Mouse (Mus musculus) ovary, adult 18-20 months (tissue): Measurements from ENCODE around the gene Bri3bp.
"Not testable (repeated sequence)": the region's sequence is repeated elsewhere in the genome, so short reads cannot be mapped to it uniquely, and the experiment has no call there.

ENCODE experiments used
- DNase-seq: peaks from one replicate; pipeline ENCODE4 v3.0.0; 2022; ENCODE audit warnings: low spot score, mixed read lengths

Gene Bri3bp

DNA sequence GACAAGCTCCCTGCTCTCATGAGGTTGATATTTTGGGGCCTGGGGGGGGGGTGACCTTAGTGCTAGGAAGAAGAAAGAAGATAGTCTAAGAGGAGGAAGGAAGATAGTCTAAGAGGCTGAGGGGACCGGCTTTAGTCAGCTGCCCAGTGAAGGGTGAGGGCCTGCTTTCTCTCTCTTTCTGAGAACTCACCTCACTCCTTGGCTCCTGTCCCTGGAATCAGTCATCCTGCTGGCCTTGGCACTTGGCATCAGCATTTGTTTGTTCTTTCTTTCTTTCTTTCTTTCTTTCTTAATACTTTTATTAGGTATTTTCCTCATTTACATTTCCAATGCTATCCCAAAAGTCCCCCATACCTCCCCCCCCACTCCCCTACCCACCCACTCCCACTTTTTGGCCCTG lies 44.7 kb downstream of the Bri3bp start:
- DNase-seq: no peak

- DNase-seq: no peak
Observed at GRCm38 (mm10) chr5:125487375-125488115, 46.2 kb downstream of the Bri3bp start.

GRCm38 (mm10) chr5:125488116-125488455 lies 46.7 kb downstream of the Bri3bp start:
- no peak for DNase-seq

GRCm38 (mm10) chr5:125488953-125489352 lies 47.6 kb downstream of the Bri3bp start:
- not testable (repeated sequence) for DNase-seq

- DNase-seq: no peak
Observed at GRCm38 (mm10) chr5:125491107-125491506, 49.7 kb downstream of the Bri3bp start.

DNA sequence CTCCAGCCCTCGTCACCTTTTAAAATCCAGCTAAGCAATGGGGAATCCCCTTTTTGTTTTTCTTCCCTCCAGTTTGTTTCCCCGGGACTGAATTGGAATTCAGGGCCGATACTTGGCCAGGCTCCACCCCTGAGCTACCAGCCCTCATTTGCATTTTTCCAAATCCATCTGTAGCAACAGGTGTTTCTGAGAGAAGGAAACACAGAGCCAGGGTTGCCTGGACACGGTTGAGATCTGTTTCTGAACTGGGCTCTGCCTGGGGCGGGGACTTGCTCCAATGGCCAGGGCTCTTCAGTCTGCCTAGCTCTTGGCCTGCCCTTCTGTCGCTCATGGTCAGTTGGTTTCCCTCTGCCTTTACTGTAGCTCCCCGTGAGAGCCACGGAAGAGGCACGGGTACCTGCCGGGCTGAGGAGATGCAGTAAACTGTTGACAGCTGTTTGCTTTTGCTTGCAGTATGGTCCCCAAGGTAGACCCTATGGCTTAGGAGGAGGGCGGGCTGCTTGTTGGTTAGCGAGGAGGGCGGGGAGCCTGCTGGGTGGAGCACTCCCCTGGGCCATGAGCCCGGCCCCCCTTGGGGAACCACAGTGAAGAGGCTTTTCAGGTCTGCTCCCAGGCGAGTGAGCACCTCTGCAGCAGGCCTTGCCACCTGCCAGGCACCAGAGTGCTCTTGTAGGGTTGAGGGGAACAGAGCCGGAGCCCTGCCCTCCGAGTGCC lies 51.2 kb downstream of the Bri3bp start:
- no peak for DNase-seq

DNA sequence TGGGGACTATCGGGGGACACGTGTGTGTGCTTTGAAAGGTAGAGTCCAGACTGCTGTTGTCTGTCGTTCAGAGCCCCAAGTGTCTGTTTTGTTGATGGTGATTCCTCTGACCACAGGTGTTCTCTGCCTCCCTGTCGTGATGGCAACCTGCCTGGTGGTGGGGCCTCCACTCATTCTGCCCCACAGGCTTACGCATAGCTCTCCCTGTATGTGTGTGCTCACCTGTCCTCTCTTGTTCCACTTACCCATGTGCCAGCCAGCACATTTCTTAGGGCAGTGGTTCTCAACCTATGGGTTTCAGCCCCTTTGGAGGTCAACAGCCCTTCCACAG lies 51.7 kb downstream of the Bri3bp start:
- DNase-seq: no peak

DNA sequence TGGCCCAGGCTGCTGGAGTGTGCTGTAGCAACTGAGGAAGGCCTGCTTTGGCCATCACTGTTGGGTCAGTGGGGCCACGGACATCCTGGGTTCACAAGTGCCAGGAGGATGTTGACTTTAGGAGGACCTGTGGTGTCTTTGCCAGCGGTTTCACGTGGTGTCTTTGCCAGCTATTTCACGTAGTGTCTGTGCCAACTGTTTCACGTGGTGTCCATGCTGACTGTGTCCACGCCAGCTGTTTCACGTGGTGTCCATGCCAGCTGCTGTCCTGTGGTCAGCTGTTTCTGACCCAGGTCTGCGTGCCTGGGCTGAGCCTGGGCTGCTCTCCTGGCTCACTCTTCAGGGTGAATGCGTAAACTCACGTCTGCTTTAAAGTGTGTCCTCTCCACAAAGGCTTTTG lies 54.3 kb downstream of the Bri3bp start:
- no peak for DNase-seq

DNA sequence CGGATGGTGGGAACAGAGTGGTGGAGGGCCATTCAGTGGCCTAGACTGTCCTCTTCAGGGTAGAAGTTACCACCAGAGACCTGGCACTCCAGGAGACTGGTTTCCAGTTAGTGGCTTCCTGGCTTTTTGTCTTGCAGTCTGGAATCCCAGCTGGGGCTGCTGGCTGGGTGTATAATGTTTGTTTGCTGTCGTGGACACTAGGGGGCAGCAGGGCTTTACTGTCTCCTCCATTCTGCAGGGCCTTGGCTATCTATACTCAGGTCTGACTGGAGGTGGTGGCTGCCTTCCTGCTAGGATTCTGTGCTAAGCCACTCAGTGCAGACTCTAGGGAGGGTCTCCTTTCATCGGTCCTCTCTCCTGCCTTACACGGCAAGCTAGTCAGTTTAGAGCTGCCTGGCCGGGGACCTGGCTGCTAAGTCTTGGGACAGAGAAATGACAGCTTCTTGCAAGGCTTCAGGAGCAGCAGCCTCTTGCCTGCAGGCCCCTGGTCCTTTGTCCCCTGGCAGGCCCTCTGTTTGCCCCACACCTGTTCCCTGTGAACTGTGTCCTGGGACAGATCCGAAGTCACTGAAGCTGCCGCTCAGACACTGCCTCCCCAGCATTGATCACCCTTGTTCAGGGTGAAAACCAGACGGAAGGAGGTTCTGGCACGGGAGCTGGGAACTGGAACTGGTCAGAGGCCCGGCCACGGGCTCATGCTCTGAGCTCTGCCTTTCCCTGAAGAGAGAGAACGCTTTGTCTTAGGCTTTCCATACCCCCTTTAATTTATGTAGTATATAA lies 56.6 kb downstream of the Bri3bp start:
- no peak for DNase-seq

GRCm38 (mm10) chr5:125501505-125501904 lies 60.1 kb downstream of the Bri3bp start:
- DNase-seq: no peak

DNA sequence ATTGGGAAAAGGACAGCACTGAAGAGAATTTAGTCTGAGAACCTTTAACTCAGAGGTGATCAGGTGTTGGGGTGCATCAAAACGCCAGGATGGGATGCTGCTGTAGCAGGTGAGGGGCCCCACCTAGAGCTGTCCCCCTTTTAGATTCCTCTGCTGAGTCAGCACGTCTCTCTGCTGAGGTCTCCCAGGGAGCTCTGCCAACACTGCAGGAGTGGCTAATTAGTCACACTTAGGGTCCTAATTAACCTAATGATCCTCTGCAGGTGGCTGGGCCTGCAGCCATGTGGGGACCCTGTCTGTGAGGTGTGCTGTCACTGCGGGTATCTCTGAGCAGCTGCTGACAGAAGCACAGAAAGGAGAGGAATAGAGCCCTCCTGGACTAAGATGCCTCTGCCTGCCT lies 60.8 kb downstream of the Bri3bp start:
- no peak for DNase-seq

GRCm38 (mm10) chr5:125503628-125504027 lies 62.3 kb downstream of the Bri3bp start:
- DNase-seq: no peak

DNA sequence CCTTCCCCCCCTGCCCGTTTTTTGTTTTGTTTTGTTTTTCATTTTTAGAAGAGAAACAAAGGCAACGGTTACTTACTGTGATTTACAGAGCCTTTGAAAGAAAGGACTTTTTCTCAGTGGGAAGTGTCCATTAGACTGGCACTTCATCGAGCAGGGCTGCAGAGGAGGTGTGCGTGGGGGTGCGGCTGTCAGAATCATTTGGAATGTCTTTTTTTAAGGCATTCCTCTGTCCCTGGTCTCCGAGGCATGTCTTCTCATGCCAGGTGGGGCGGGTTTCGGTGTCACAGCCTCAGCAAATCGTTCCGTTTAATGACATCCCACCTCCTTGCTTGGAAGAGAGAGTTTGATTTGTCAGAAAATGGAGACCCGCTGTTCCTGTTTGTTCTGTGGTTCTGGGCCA lies 63.3 kb downstream of the Bri3bp start:
- no peak for DNase-seq

DNA sequence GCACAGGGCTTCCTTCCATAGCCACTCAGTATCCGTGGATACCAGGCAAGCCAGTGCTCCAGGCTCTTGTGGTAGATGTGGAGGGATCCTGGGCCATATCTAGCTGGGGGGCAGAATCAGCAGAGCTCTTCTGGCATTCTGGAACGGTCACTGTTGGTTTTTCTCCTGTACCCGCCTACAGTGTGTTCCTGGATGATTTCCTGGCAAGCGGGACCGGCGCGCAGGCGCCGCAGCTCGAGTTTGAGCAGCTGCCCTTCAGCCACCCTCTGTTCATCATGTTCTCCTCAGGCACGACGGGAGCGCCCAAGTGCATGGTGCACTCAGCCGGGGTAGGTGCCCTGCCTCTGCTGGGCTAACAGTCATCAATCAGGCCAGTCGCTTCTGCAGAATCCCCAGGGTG lies 64.6 kb downstream of the Bri3bp start:
- DNase-seq: no peak

DNA sequence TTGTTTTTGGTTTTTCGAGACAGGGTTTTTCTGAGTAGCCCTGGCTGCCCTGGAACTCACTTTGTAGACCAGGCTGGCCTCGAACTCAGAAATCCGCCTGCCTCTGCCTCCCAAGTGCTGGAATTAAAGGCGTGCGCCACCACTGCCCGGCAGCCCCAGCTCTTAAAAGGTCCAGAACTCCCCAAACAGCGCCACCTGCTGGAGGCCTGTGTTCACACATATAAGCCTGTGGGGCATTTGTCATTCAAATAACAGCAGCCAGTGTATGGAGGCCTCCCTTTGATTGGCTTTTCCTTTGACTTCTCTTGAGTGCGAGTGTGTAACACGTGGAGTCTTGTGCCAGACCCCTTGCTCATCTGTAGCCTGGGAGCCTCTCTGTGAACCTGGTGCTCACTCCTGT lies 66.2 kb downstream of the Bri3bp start:
- no peak for DNase-seq

GRCm38 (mm10) chr5:125508006-125508405 lies 66.6 kb downstream of the Bri3bp start:
- DNase-seq: no peak

- no peak for DNase-seq
Observed at GRCm38 (mm10) chr5:125509541-125509940, 68.2 kb downstream of the Bri3bp start.
